Mouse (Mus musculus): ENCODE results near the gene Lpcat3. TPM values are rescaled to one million over a fixed set of nuclear protein-coding genes. Genes with fewer than 3 reads are reported as not detected.

Gene Lpcat3
- polyA plus RNA-seq, 1 experiment from 2014 or later: 46.9 TPM

GRCm38 (mm10) chr6:124694166-124694955 is 31.5 kb downstream of the Lpcat3 start:
- Histone ChIP-seq H3K27me3 (no peaks in the 10 kb centered on the region), H3K4me1 (replicated peaks) (peaks cover 14% of the 10 kb centered on the region; the same call in 1 of the 2 replicates), H3K4me3 (replicated peaks) (no peak overlapping the region), H3K27ac (peak overlapping the region; percentile 53), H3K9me3 (no peaks in the 10 kb centered on the region), H3K36me3 (peaks cover 14% of the 10 kb centered on the region), H3K4me2 (no peak overlapping the region), H3K9ac (replicated peaks) (no peak overlapping the region)
- 82% methylated on average over 15 of the region's 15 CpGs for WGBS
- ATAC-seq (ENCODE audit: insufficient number of reproducible peaks, insufficient read depth, low FRiP score, low TSS enrichment, low read depth): no peak

GRCm38 (mm10) chr6:124696441-124697150 is 33.8 kb downstream of the Lpcat3 start:
- H3K27me3 ChIP-seq: no peaks in the 10 kb centered on the region
- peaks cover 14% of the 10 kb centered on the region; the same call in 1 of the 2 replicates for H3K4me1 ChIP-seq (replicated peaks)
- no peak overlapping the region for H3K9ac ChIP-seq (replicated peaks)
- H3K4me3 ChIP-seq (replicated peaks): no peak overlapping the region
- 93% methylated on average over 7 of the region's 7 CpGs for WGBS
- H3K36me3 ChIP-seq: peaks cover 37% of the 10 kb centered on the region
- H3K4me2 ChIP-seq: no peak overlapping the region
- H3K27ac ChIP-seq: no peak overlapping the region
- no peaks in the 10 kb centered on the region for H3K9me3 ChIP-seq
- no peak for ATAC-seq (ENCODE audit: insufficient number of reproducible peaks, insufficient read depth, low FRiP score, low TSS enrichment, low read depth)

GRCm38 (mm10) chr6:124698751-124699150 is 35.9 kb downstream of the Lpcat3 start:
- 85% methylated on average over 6 of the region's 6 CpGs for WGBS
- H3K27me3 ChIP-seq: no peaks in the 10 kb centered on the region
- no peak overlapping the region for H3K4me2 ChIP-seq
- H3K4me1 ChIP-seq (replicated peaks): peaks cover 6% of the 10 kb centered on the region; the same call in 1 of the 2 replicates
- H3K9me3 ChIP-seq: no peaks in the 10 kb centered on the region
- no peak overlapping the region for H3K4me3 ChIP-seq (replicated peaks)
- no peak for ATAC-seq (ENCODE audit: insufficient number of reproducible peaks, insufficient read depth, low FRiP score, low TSS enrichment, low read depth)
- H3K36me3 ChIP-seq: peaks cover 58% of the 10 kb centered on the region
- no peak overlapping the region for H3K9ac ChIP-seq (replicated peaks)
- no peak overlapping the region for H3K27ac ChIP-seq

DNA sequence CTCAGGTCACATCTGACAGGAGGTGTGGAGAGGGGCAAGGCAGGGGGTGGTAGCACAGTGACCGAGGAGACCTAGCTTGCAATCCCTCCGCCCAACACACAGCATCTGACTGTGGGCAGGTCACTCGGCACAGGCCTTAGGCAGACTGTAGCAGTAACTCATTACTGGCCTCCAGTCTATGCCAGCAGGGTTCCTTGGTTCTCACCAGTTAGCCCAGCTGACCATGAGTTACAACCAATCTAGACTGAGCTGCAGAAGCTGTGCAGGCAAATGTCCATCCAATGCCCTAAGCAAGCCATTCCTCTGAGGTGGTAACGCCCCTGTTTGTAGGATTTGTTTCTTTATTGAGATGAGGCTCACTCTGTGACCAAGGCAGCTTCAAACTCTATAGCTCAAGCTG is 36.5 kb downstream of the Lpcat3 start:
- H3K9me3 ChIP-seq: no peaks in the 10 kb centered on the region
- H3K9ac ChIP-seq (replicated peaks): no peak overlapping the region
- H3K4me2 ChIP-seq: no peak overlapping the region
- H3K27me3 ChIP-seq: no peaks in the 10 kb centered on the region
- peaks cover 2% of the 10 kb centered on the region; the same call in 1 of the 2 replicates for H3K4me1 ChIP-seq (replicated peaks)
- no peak overlapping the region for H3K4me3 ChIP-seq (replicated peaks)
- no peak for ATAC-seq (ENCODE audit: insufficient number of reproducible peaks, insufficient read depth, low FRiP score, low TSS enrichment, low read depth)
- no peak overlapping the region for H3K27ac ChIP-seq
- 86% methylated on average over 4 of the region's 4 CpGs for WGBS
- H3K36me3 ChIP-seq: peaks cover 64% of the 10 kb centered on the region

- H3K4me2 ChIP-seq: no peak overlapping the region
- WGBS: 87% methylated on average over 11 of the region's 11 CpGs
- H3K9me3 ChIP-seq: no peaks in the 10 kb centered on the region
- no peak overlapping the region for H3K9ac ChIP-seq (replicated peaks)
- H3K4me3 ChIP-seq (replicated peaks): no peak overlapping the region
- no peak overlapping the region for H3K27ac ChIP-seq
- no peaks in the 10 kb centered on the region for H3K27me3 ChIP-seq
- H3K4me1 ChIP-seq (replicated peaks): no peaks in the 10 kb centered on the region
- ATAC-seq (ENCODE audit: insufficient number of reproducible peaks, insufficient read depth, low FRiP score, low TSS enrichment, low read depth): no peak
- H3K36me3 ChIP-seq: peaks cover 71% of the 10 kb centered on the region
These were observed 37.3 kb downstream of the Lpcat3 start for GRCm38 (mm10) chr6:124699962-124700610.

DNA sequence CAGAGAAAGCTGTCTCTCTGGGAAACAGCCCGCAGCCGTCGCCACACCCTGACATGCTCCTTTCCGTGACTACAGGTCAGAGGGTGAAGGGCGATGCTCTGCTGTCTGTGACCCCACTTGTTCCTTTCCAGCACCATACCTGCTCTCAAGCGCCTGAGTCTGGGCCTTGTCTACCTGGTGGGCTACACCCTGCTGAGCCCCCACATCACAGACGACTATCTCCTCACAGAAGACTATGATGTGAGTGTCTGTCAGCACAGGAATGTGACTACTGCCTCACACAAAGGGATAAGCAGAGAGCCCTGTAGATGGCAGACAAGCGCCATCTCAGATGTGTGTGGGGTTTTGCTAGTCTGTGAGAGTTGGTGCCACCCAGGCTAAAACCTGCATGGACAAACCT is 38.5 kb downstream of the Lpcat3 start:
- Histone ChIP-seq H3K9ac (replicated peaks) (no peak overlapping the region), H3K36me3 (peaks cover 77% of the 10 kb centered on the region), H3K27me3 (no peaks in the 10 kb centered on the region), H3K27ac (no peak overlapping the region), H3K4me3 (replicated peaks) (no peak overlapping the region), H3K9me3 (no peaks in the 10 kb centered on the region), H3K4me1 (replicated peaks) (no peaks in the 10 kb centered on the region), H3K4me2 (no peak overlapping the region)
- no peak for ATAC-seq (ENCODE audit: insufficient number of reproducible peaks, insufficient read depth, low FRiP score, low TSS enrichment, low read depth)
- WGBS: 80% methylated on average over 8 of the region's 8 CpGs

DNA sequence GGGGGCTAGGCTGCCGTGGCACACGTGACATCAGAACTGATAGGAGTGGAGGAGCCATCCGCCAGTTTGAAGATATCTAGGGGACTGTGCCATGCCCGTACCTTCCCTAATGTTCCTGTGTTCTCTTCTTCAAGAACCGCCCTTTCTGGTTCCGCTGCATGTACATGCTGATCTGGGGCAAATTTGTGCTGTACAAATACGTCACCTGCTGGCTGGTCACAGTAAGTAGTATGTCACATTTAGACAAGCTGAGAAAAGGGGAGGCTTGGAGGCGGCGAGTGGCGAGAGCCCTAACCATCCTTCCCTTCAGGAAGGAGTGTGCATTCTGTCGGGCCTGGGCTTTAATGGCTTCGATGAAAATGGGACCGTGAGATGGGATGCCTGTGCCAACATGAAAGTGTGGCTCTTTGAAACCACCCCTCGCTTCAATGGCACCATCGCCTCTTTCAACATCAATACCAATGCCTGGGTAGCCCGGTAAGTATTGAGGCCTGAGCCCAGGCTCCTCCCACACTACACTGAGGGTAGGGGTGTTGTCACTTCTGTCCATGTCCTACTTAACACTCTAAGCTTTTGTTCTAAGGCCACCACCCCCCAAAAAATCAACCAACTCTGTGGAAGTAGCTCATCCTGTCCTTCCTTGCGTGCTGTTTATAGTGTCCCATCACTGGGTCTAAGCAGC is 39.4 kb downstream of the Lpcat3 start:
- ATAC-seq (ENCODE audit: insufficient number of reproducible peaks, insufficient read depth, low FRiP score, low TSS enrichment, low read depth): 0 out of 2 replicates have a peak, but pooled peaks have one; percentile 27
- no peak overlapping the region for H3K9ac ChIP-seq (replicated peaks)
- 94% methylated on average over 17 of the region's 17 CpGs for WGBS
- H3K27me3 ChIP-seq: no peaks in the 10 kb centered on the region
- no peak overlapping the region for H3K4me2 ChIP-seq
- H3K27ac ChIP-seq: no peak overlapping the region
- H3K4me1 ChIP-seq (replicated peaks): no peaks in the 10 kb centered on the region
- no peaks in the 10 kb centered on the region for H3K9me3 ChIP-seq
- no peak overlapping the region for H3K4me3 ChIP-seq (replicated peaks)
- H3K36me3 ChIP-seq: peaks cover 83% of the 10 kb centered on the region

DNA sequence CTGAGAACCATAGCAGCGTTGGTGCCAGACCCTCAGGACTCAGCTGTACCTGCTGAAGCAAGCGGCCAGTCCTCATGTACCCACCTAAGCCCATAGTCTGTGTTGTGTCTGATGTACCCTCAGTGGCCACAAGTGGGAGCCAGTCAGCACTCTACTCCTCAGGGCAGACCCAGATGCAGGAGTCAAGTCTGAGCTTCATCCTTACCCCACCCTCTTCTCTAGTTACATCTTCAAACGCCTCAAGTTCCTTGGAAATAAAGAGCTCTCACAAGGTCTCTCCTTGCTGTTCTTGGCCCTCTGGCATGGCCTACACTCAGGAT is 39.9 kb downstream of the Lpcat3 start:
- no peak overlapping the region for H3K4me3 ChIP-seq (replicated peaks)
- 44% methylated on average over 3 of the region's 3 CpGs for WGBS
- no peak overlapping the region for H3K9ac ChIP-seq (replicated peaks)
- H3K36me3 ChIP-seq: peaks cover 88% of the 10 kb centered on the region
- no peaks in the 10 kb centered on the region for H3K27me3 ChIP-seq
- peak; percentile 27; the same call in 1 of the 2 replicates for ATAC-seq (ENCODE audit: insufficient number of reproducible peaks, insufficient read depth, low FRiP score, low TSS enrichment, low read depth)
- no peaks in the 10 kb centered on the region for H3K9me3 ChIP-seq
- no peaks in the 10 kb centered on the region for H3K4me1 ChIP-seq (replicated peaks)
- no peak overlapping the region for H3K27ac ChIP-seq
- H3K4me2 ChIP-seq: no peak overlapping the region

DNA sequence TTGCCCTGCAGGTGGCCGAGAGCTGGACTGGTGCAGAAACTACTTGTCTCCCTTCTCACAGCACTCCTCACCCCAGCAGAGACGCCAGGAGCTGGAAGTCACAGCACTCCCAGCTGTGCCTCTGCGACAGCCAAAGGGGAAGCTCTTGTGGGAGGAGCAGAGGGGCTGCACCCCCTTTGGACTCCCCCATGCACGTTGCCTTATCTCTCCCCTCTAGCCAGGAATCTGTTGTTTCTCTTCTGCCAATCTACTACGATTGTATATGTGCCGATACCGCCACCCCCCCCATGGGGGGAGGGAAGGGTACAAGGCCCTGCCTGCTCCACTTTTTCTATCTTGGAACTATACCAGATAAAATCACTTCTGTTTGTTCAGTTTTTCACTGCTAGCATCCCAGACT is 41.0 kb downstream of the Lpcat3 start:
- H3K9me3 ChIP-seq: no peaks in the 10 kb centered on the region
- peaks cover 97% of the 10 kb centered on the region for H3K36me3 ChIP-seq
- no peak overlapping the region for H3K27ac ChIP-seq
- H3K4me2 ChIP-seq: no peak overlapping the region
- H3K4me1 ChIP-seq (replicated peaks): no peaks in the 10 kb centered on the region
- H3K4me3 ChIP-seq (replicated peaks): no peak overlapping the region
- WGBS: 86% methylated on average over 7 of the region's 7 CpGs
- ATAC-seq (ENCODE audit: insufficient number of reproducible peaks, insufficient read depth, low FRiP score, low TSS enrichment, low read depth): no peak
- no peaks in the 10 kb centered on the region for H3K27me3 ChIP-seq
- no peak overlapping the region for H3K9ac ChIP-seq (replicated peaks)

- peaks cover 97% of the 10 kb centered on the region for H3K36me3 ChIP-seq
- H3K27me3 ChIP-seq: no peaks in the 10 kb centered on the region
- no peak overlapping the region for H3K27ac ChIP-seq
- WGBS: 93% methylated on average over 2 of the region's 2 CpGs
- no peak overlapping the region for H3K9ac ChIP-seq (replicated peaks)
- peaks cover under 1% of the 10 kb centered on the region; the same call in 1 of the 2 replicates for H3K4me1 ChIP-seq (replicated peaks)
- H3K4me2 ChIP-seq: no peak overlapping the region
- H3K4me3 ChIP-seq (replicated peaks): no peak overlapping the region
- H3K9me3 ChIP-seq: no peaks in the 10 kb centered on the region
- ATAC-seq (ENCODE audit: insufficient number of reproducible peaks, insufficient read depth, low FRiP score, low TSS enrichment, low read depth): no peak
These were observed 41.6 kb downstream of the Lpcat3 start for GRCm38 (mm10) chr6:124704417-124704816.

Data from limb, embryonic 12.5 days (tissue).